Mouse (Mus musculus) left cerebral cortex, adult 9 months (tissue): ENCODE data around the gene Trappc4.
A peak's percentile ranks its signal among the peaks of the same experiment; 100 is the strongest.
"Not testable (repeated sequence)": the region's sequence is repeated elsewhere in the genome, so short reads cannot be mapped to it uniquely, and the experiment has no call there.

ENCODE experiments used
- DNase-seq, 2 experiments: peaks; one replicate each; pipeline ENCODE4 v3.0.0; 2022; ENCODE audit warnings: low spot score in 2 of 2

Trappc4 gene

DNA sequence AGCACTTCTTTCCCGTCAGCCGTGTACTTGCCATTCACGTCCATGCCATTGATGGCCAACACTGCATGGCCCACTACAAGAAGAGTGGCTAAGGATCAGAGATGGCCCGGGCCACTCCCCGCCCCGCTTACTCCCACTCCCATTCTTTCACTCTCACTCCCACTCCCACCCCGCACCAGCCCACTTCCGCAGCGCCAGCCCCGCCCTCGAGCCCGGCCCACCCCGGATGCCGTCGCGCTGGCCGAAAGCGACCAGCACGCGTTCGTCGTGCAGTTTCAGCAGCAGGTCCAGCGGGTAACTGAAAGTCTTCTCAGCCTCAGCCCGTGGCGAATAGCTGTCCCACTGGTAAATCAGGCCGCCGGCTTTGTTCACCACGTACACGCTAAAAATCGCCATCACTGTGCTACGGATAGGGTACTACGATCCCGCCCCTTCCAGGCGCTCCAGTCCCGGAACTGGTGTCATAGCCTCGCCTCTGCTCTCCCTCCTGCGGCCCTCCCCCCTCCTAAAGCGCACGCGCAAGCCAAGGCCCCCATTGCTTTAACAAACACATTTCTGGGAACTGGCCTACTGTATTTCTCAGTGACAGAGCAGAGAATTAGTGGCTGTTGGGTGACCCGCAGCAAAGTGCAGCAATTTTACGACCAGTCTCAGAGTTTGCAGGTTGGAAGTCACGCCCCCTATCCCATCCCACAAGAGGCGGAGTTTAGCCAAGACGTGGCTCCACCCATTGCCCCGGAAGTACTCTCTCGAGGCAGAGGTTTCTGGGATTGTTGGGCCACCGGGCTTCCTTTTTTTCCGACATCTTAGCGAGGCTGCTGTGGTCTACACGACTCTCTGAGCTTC, at the start of gene Trappc4, which contains the start of gene Rps25:
TSS of gene Trappc4 (minus strand) at position 695 of the 846 bp plus-strand sequence.
TSS of gene Rps25 (plus strand) at position 234 of the 846 bp plus-strand sequence.
- DNase-seq = peak; percentile 83 to 93

GRCm38 (mm10) chr9:44454891-44455220, 47.5 kb upstream of the Trappc4 start, which contains the start of gene Upk2:
Upk2 (minus strand) TSS chr9:44454976.
- DNase-seq = no peak

DNA sequence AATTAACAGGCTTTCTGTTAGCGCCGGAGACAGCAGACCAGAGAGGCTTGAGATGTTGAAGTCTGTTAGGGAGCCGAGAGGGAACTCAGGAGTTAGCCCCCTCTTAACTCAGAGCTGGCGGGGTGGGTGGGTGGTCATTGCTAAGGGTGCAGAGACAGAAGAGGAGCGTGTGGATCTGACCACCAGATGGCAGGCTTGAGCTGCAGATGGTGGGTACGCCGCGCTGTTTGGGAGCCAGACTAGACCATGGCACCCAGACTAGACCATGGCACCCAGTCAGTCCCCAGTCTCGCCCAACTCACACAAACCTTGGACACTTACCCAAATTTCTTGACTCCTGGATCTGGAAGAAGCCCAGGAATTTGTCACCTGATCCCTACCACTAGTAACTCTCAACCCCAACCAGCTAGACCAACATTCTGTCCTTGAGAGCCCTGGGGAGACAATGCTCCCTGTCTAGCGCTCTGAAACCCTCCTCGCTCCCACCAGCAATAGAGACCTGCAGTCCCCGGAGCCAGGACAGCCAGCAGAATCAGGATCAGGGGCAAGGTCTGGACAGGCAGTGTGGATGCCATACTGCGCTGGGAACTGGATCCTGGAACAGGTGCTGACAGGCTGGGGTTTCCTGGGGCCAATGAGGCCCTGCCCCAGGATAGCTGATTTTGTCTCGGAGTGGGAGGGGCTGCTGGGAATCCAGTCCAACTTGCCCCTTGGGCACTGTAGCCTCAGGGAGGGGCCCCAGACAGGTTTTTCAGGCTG, 46.9 kb upstream of the Trappc4 start:
- peak in 1 of 2 experiments; percentile 87 for DNase-seq

- no peak for DNase-seq
Observed at GRCm38 (mm10) chr9:44450387-44450786, 43.0 kb upstream of the Trappc4 start.

- not testable (repeated sequence) for DNase-seq
Observed at GRCm38 (mm10) chr9:44444402-44445025, 37.1 kb upstream of the Trappc4 start.

DNA sequence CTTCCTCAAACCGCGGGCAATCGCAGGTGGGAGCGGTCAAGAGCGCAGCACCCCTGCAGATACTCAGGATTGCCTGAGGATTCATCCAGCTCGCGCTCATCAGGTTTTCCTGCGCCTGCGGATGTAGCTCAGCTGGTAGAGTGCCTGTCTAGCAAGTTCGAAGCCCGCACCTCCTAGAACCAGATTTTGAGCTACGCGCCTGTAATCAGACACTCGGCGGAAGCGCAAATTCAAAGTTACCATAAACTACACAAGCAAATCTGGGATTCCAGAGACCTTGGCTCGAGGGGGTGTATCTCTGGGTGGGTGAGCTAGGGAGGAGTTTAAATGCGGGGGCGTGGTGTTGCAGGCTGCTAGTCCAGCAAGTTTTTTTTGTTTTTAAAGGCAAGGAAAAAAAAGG, 33.6 kb upstream of the Trappc4 start, which contains the start of gene Foxr1:
TSS of gene Foxr1 (minus strand) at position 176 of the 400 bp plus-strand sequence.
- DNase-seq = no peak

DNA sequence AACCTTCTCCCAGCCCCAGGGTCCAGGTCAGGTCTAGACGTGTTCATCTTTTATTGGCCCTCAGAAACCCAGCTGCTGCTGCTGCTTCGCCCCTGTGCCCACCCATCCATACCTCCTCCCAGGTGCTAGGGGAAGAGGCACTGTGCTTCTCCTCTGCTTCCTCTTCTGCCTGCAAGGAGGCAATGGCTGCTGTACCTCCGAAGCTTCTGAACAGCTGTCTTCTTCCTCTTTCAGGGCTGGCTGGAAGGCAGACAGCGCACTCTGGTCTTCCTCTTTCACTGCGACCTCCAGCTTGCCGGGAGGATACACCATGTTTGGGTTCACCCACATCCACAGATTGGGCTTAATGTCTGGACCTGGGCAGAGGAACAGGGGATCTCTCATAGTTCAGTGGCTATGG, 28.3 kb upstream of the Trappc4 start:
- DNase-seq = no peak

DNA sequence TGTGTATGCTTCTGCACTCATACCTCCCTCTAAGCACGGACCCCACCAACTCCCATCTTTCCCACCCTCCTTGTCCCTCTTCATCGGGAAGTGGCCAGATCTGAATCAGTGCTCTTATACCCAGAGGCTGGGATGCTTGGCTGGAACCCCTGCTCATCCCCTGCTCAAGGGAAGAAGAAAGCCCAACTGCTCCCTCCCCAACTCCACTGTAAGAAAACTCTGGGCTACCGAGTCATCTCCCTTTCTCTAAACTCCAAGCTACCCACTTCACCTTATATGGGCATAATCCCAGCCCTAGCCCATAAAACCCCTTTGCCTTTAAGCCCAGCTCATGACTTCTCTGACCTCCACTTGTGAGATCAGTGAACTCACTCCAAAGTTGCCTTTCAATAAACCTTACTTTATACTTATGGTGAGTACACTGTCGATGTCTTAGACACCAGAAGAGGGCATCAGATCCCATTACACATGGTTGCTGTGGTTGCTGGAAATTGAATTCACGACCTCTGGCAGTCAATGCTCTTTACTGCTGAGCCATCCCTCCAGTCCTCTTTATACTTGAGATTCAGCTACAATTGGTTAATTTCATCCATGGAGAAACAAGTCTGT, 25.3 kb upstream of the Trappc4 start:
- DNase-seq = no peak

DNA sequence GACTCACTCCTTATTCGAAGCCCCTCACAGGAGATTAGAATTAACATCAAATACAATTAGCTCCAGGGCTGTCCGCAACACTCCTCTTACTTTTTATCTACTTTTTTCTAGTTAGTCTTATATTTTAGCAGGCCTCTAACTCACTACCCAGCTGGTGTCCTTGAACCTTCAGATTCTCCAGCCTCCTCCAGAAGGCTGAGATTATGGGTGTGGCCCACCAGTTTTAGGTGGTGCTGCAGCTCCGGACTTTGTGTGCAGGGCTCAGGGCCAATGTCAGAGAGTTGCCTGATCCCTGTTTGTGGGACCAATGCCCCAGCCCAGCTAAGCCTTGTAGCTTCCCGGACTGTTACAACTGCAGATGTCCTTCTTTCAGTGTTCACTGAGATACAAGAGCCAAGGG, 16.2 kb upstream of the Trappc4 start:
- DNase-seq = no peak

DNA sequence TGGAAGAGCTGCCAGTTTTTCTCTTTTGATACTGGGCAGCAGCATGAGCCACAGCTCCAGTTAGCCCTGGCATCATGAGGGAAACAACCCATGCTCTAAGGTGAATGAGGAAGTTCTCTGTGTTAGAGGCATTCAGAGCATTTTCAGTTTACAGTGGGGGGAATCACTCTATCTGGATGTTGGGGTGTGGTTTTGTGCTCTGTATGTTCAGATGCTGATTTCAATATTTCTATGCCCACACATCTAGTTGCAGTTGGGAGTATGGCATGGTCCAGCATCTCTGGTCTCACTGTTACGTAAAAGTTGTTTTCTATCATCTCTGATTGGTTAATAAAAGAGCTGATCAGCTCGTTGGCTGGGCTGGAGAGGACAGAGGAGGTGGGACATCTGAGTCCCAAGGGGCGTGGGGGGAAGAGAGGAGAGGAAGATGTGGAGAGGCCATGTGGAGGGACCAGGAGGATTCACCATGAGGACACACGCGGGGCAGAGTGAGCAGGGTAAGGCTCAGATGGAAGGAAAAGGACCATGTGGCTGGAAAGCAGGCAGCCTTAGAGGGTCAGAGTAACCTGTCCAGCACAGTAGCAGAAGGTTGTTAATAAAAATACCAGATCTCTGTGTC, 13.0 kb upstream of the Trappc4 start:
- DNase-seq = no peak

DNA sequence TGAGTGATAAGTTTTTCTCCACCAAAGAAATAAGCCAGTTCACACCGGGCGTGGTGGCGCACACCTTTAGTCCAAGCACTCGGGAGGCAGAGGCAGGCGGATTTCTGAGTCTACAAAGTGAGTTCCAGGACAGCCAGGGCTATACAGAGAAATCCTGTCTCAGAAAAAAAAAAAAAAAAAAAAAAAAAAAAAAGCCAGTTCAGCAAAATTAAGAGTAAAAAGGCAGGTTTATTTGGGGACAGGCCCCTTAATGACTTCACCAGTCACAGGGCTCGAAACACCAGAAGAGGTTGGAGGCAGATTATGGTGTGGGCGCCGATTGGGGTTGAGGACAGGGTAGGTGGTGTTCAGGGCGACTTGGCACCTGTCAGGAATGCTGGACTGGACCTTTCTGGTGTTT, 12.3 kb upstream of the Trappc4 start:
- DNase-seq = not testable (repeated sequence)

GRCm38 (mm10) chr9:44418519-44419385, 11.4 kb upstream of the Trappc4 start, which contains the start of gene Ccdc84:
Ccdc84 (minus strand) TSS chr9:44418569.
- no peak for DNase-seq

- peak; percentile 85 to 97 for DNase-seq
Observed at GRCm38 (mm10) chr9:44417892-44418363, 10.5 kb upstream of the Trappc4 start.

- DNase-seq = peak in 1 of 2 experiments; percentile 27
Observed at GRCm38 (mm10) chr9:44417156-44417891, 9.9 kb upstream of the Trappc4 start.

GRCm38 (mm10) chr9:44412781-44413180, 5.4 kb upstream of the Trappc4 start:
- DNase-seq = no peak

- DNase-seq = no peak
Observed at GRCm38 (mm10) chr9:44412306-44412705, 4.9 kb upstream of the Trappc4 start.

DNA sequence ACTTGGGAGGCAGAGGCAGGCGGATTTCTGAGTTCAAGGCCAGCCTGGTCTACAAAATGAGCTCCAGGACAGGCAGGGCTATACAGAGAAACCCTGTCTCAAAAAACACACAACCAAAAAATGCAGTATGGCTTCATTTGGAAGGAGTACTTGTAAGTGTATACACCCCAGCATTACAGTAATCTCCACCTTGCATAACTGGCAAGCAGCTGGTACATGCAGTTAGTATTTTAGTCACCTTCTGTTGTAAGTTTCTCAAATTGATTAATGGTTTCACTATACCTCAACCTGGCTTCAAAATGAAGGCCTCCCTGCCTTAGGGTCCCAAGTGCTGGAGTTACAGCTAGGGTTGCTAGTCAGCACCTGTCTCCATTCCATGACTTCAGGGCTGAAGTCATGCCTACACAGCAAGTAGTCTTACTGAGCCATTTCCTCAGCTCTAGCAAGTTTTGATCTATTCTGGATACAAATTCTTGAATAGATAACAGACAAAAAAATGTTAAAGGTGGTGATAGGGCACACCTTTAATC, 4.3 kb upstream of the Trappc4 start:
- DNase-seq = no peak

DNA sequence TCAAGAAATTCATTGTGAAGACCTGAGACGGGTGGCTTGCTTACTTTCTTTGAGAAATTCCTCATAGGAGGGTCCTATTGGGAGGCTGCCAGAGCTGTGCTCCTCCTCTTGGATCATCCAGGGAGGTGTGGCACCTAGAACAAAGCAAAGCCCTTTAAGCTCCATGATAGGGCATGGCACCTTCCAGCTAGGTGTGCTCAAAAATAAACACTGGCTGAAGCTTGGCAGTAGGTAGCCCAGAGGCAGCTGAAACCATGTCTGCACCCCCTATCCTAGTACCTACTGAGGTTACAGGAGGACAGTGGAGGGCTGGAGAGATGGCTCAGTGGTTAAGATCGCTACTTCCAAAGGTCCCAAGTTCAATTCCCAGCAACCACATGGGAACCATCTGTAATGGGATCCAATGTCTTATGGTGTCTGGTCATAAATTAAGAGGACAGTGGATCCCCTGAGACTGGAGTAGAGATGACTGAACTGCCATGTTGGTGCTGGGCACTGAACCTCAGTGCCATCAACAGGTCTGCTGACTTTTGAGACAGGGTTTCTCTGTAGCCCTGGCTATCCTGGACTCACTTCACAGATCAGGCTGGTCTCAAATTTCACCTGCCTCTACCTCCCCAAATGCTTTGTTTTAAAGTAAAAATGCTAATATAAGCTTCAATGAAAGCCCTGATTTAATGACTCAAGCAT, 3.4 kb upstream of the Trappc4 start:
- DNase-seq = no peak

DNA sequence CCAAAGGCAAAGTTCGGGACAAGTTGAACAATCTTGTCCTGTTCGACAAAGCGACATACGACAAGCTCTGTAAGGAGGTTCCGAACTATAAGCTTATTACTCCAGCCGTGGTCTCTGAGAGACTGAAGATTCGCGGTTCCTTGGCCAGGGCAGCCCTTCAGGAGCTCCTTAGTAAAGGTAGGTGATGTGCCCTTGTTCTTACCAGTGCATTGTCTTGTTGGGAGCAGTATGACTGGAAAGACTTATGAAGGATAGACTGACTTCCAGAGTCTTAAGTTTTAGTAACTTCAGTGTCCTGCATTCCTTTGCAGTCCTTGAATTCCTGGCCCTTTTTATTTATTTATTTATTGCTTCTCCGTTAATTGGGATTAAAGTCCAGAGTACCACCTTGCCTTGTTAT, 1.3 kb upstream of the Trappc4 start:
- not testable (repeated sequence) for DNase-seq
